Mouse (Mus musculus): ENCODE data around the gene Mfap3. TPM values are rescaled to one million over a fixed set of nuclear protein-coding genes. Genes with fewer than 3 reads are reported as not detected.

Gene Mfap3
- polyA plus RNA-seq, 1 experiment, result 0.05 TPM

DNA sequence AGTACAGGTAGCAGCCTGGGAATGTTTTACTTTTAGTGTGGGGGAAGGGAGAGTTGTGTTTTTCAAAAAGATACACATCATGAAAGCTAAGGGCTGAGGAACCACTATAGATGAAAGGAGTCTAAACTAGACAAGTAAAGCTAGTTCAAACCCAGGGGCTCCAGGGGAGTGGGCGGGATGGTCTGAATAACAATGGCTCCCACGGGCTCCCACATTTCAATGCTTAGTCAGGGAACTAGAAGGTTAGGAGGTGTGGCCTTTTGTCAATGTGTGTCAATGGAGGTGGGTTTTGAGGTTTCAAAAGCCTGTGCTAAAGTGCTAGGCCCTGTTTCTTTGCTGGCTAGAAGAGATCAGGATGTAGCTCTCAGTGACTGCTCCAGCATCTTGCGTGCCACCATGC lies 20.8 kb upstream of the Mfap3 start:
- TF ChIP-seq GATA1 (IDR thresholded peaks at IDR 0.05; ENCODE audit: low read length) (no peak), TAL1 (IDR thresholded peaks at IDR 0.05; ENCODE audit: low read length) (no peak)
- Histone ChIP-seq H3K4me1 (ENCODE audit: control insufficient read depth) (peaks cover 19% of the 10 kb centered on the region), H3K9me3 (ENCODE audit: control insufficient read depth, low read length) (no peaks in the 10 kb centered on the region), H3K27me3 (ENCODE audit: control insufficient read depth) (no peaks in the 10 kb centered on the region), H3K4me3 (replicated peaks) (no peak overlapping the region), H3K36me3 (ENCODE audit: control insufficient read depth) (peaks cover 75% of the 10 kb centered on the region)

DNA sequence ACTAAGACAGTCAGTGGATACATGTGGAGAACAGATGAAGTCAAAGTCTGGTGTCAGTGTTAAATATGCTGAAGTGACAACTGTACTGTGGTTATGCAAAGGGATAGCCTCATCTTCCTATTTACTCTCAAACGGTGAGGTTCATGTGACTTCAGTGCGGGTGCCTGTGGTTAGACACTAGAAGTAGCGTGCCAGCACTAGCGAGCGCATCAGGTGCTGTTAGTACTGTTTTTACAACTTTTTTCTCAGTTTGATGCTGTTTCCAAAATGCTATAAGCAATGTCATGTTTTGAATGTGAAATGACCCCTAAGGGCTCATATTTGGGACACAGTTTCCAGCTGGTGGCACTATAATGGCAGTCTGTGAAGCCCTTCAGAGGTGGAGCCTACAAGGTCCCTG lies 20.2 kb upstream of the Mfap3 start:
- no peaks in the 10 kb centered on the region for H3K27me3 ChIP-seq (ENCODE audit: control insufficient read depth)
- H3K4me1 ChIP-seq (ENCODE audit: control insufficient read depth), result peaks cover 17% of the 10 kb centered on the region
- H3K4me3 ChIP-seq (replicated peaks), result no peak overlapping the region
- no peaks in the 10 kb centered on the region for H3K9me3 ChIP-seq (ENCODE audit: control insufficient read depth, low read length)
- peaks cover 75% of the 10 kb centered on the region for H3K36me3 ChIP-seq (ENCODE audit: control insufficient read depth)
- no peak for TF ChIP-seq TAL1 (IDR thresholded peaks at IDR 0.05; ENCODE audit: low read length)
- no peak for TF ChIP-seq GATA1 (IDR thresholded peaks at IDR 0.05; ENCODE audit: low read length)

DNA sequence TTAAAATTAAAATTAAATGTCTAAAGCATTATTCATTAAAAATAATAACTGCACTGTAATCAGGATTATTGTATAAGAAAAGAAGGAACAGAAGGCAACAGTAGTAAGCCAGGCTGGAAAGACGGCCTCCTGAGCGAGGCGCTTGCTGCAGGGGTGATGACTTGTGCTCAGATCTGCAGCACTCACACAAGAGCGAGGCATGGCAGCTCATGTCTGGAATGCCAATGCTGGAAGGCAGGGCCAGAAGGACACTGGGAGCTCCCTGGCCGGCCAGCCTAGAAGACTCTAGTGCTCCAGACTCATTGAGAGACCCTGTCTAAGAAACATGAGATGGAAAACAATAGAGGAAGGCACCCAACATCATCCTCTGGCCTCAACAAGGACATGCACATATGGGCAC lies 15.3 kb upstream of the Mfap3 start:
- Histone ChIP-seq H3K36me3 (ENCODE audit: control insufficient read depth) (peaks cover 84% of the 10 kb centered on the region), H3K9me3 (ENCODE audit: control insufficient read depth, low read length) (no peaks in the 10 kb centered on the region), H3K4me3 (replicated peaks) (no peak overlapping the region), H3K27me3 (ENCODE audit: control insufficient read depth) (no peaks in the 10 kb centered on the region), H3K4me1 (ENCODE audit: control insufficient read depth) (peaks cover 16% of the 10 kb centered on the region)
- no peak for TF ChIP-seq GATA1 (IDR thresholded peaks at IDR 0.05; ENCODE audit: low read length)
- no peak for TF ChIP-seq TAL1 (IDR thresholded peaks at IDR 0.05; ENCODE audit: low read length)

DNA sequence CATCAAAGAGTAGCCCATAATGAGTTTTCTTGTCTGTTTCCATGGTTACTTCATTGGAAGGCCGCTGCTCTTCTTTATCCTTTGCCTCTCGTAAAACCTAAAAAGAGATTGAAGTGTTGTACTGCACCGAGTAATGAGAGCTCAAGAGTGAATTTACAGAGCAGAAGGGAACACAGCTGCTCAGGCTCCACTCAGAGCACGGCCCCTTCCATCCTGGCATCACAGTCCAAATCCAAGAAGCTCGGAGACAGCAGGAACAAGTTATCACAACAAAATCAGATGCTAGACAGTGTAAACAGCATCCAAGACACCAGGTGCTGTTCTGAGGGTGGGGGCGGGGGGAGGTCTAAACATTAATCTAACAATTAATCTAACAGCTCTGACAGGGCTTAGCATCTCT lies 11.6 kb upstream of the Mfap3 start:
- Histone ChIP-seq H3K4me1 (ENCODE audit: control insufficient read depth) (peaks cover 12% of the 10 kb centered on the region), H3K36me3 (ENCODE audit: control insufficient read depth) (peaks cover 91% of the 10 kb centered on the region), H3K4me3 (replicated peaks) (no peak overlapping the region), H3K9me3 (ENCODE audit: control insufficient read depth, low read length) (no peaks in the 10 kb centered on the region), H3K27me3 (ENCODE audit: control insufficient read depth) (no peaks in the 10 kb centered on the region)
- TF ChIP-seq GATA1 (IDR thresholded peaks at IDR 0.05; ENCODE audit: low read length), result no peak
- TF ChIP-seq TAL1 (IDR thresholded peaks at IDR 0.05; ENCODE audit: low read length), result no peak

DNA sequence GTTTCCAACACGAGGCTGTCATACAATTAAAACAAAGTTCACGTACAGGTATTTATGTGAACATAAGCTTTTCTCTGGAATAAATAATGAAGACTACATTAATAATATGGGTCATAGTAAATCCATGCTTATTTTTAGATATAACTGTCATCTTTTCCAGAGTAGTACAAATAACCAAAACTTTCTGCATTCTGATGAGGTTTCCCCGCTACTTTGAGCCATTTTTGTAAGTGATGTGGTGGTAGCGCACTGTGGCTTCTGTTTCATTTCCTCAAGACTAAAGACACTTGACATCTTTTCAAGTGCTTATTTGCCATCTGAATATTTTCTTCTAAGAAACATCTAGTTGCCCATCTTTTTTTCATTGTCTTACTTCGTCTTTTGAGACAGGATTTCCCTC lies 3.2 kb upstream of the Mfap3 start:
- H3K36me3 ChIP-seq (ENCODE audit: control insufficient read depth), result peaks cover 40% of the 10 kb centered on the region
- no peaks in the 10 kb centered on the region for H3K9me3 ChIP-seq (ENCODE audit: control insufficient read depth, low read length)
- TF ChIP-seq GATA1 (IDR thresholded peaks at IDR 0.05; ENCODE audit: low read length) (no peak), TAL1 (IDR thresholded peaks at IDR 0.05; ENCODE audit: low read length) (no peak)
- no peak overlapping the region for H3K4me3 ChIP-seq (replicated peaks)
- H3K27me3 ChIP-seq (ENCODE audit: control insufficient read depth), result no peaks in the 10 kb centered on the region
- peaks cover 28% of the 10 kb centered on the region for H3K4me1 ChIP-seq (ENCODE audit: control insufficient read depth)

DNA sequence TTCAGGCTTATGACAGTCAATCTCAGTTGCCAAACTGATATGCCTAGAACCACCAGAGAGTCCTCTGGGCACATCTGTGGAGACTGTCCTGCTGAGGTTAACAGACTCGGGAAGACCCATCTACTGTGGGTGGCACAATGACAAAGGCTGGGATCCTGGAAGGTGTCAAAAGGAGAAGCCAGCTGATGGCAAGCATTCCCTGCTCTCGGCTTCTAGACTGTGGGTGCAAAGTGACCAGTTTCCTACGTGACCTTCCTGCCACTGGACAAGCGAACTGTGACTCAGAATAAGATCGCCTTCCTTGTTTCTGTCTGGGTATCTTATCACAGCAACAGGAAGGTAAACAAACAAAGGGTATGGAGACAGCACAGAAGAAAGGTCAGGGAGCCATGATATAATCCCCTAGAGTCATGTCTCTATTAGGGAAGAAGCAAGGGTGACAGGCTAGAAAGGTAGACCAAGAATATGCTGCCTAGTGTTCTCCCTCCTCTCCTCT lies 1.5 kb upstream of the Mfap3 start:
- Histone ChIP-seq H3K27me3 (ENCODE audit: control insufficient read depth) (no peaks in the 10 kb centered on the region), H3K4me1 (ENCODE audit: control insufficient read depth) (peaks cover 28% of the 10 kb centered on the region), H3K36me3 (ENCODE audit: control insufficient read depth) (peaks cover 30% of the 10 kb centered on the region), H3K4me3 (replicated peaks) (peak overlapping the region; percentile 88), H3K9me3 (ENCODE audit: control insufficient read depth, low read length) (no peaks in the 10 kb centered on the region)
- TF ChIP-seq GATA1 (IDR thresholded peaks at IDR 0.05; ENCODE audit: low read length) (no peak), TAL1 (IDR thresholded peaks at IDR 0.05; ENCODE audit: low read length) (no peak)

DNA sequence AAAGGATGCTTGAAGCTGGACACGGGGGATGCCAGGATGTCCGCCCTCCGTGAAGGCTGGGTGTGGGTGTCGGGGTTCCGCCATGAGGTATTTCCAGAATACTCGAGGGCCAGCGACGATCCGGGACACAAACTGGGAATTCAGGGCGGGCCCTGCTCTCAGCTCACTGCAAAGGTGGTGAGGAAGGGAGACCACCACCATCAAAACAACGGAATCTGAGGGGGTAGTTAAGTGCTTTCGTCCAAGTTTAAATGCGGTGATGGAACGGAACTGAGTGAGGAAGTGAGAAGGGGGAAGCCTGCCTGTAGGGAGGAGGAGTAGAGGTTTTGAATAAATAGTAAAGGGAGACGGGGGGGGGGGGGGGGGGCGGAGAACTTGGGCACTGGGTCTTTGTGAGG lies 286 bp downstream of the Mfap3 start:
- H3K4me1 ChIP-seq (ENCODE audit: control insufficient read depth), result peaks cover 28% of the 10 kb centered on the region

DNA sequence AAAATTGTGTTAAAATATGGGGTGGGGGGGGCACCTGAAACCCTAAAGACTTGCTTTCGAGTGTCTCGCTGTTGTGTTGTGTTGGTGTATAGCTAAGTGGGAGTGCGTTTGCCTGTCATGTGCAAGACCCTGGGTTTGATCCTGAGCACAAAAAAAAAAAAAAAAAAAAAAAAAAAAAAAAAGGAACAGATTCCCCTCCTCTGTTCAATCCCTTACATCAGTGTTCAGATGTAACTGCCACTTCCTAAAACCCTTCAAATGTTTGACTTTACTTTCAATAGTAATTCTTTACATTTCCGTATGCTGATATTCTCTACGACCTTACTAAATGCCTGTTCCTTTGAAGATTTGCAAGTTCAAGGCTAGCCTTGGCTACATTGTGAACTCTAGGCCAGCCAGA lies 840 bp downstream of the Mfap3 start:
- Histone ChIP-seq H3K9me3 (ENCODE audit: control insufficient read depth, low read length) (no peaks in the 10 kb centered on the region), H3K4me1 (ENCODE audit: control insufficient read depth) (peaks cover 28% of the 10 kb centered on the region), H3K4me3 (replicated peaks) (peak overlapping the region; percentile 88), H3K36me3 (ENCODE audit: control insufficient read depth) (peaks cover 22% of the 10 kb centered on the region), H3K27me3 (ENCODE audit: control insufficient read depth) (no peaks in the 10 kb centered on the region)
- no peak for TF ChIP-seq TAL1 (IDR thresholded peaks at IDR 0.05; ENCODE audit: low read length)
- no peak for TF ChIP-seq GATA1 (IDR thresholded peaks at IDR 0.05; ENCODE audit: low read length)

More for the DNA sequence above, 286 bp downstream of the Mfap3 start:
- H3K9me3 ChIP-seq (ENCODE audit: control insufficient read depth, low read length), result no peaks in the 10 kb centered on the region
- H3K4me3 ChIP-seq (replicated peaks), result peak overlapping the region; percentile 88
- no peaks in the 10 kb centered on the region for H3K27me3 ChIP-seq (ENCODE audit: control insufficient read depth)
- H3K36me3 ChIP-seq (ENCODE audit: control insufficient read depth), result peaks cover 25% of the 10 kb centered on the region
- TF ChIP-seq GATA1 (IDR thresholded peaks at IDR 0.05; ENCODE audit: low read length), result no peak

DNA sequence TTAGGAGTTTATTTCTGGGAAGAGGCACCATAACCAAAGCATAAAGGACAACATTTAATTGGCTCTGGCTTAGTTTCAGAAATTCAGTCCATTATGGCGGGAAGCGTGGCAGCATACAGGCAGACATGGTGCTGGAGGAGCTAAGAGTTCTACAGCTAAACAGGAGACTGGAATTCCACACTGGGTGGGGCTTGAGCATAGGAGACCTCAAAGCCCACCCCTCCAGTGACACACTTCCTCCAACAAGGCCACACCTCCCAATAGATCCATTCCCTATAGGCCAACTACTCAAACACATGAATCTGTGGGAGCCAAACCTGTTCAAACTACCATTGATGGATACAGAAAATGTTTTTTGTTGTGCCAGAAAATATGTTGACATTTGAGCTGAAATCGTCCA lies 2.7 kb downstream of the Mfap3 start:
- peaks cover 22% of the 10 kb centered on the region for H3K36me3 ChIP-seq (ENCODE audit: control insufficient read depth)
- H3K4me1 ChIP-seq (ENCODE audit: control insufficient read depth), result peaks cover 32% of the 10 kb centered on the region
- H3K4me3 ChIP-seq (replicated peaks), result no peak overlapping the region
- no peaks in the 10 kb centered on the region for H3K9me3 ChIP-seq (ENCODE audit: control insufficient read depth, low read length)
- TF ChIP-seq TAL1 (IDR thresholded peaks at IDR 0.05; ENCODE audit: low read length) (no peak), GATA1 (IDR thresholded peaks at IDR 0.05; ENCODE audit: low read length) (no peak)
- H3K27me3 ChIP-seq (ENCODE audit: control insufficient read depth), result no peaks in the 10 kb centered on the region

DNA sequence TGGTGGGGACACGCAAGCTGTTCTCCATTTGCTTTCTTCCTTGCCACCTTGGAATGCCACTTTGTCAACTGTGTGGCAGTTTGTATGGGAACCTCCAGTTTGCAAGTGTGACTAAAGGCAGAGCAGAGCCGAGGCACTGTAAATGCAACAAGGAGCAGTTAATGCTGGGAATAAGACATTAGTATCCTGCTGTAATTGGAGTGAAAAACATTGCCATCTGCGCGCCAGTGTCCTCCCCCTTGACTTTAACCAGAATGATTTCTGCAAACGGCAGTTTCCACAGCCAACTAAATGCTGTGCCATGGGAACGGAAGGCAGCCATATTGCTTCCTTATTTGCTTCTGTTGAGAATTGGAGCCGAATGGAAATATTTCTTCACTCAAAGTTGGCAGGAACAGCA lies 3.6 kb downstream of the Mfap3 start:
- Histone ChIP-seq H3K36me3 (ENCODE audit: control insufficient read depth) (peaks cover 22% of the 10 kb centered on the region), H3K4me1 (ENCODE audit: control insufficient read depth) (peaks cover 29% of the 10 kb centered on the region), H3K9me3 (ENCODE audit: control insufficient read depth, low read length) (no peaks in the 10 kb centered on the region), H3K4me3 (replicated peaks) (no peak overlapping the region), H3K27me3 (ENCODE audit: control insufficient read depth) (no peaks in the 10 kb centered on the region)
- TF ChIP-seq TAL1 (IDR thresholded peaks at IDR 0.05; ENCODE audit: low read length) (no peak), GATA1 (IDR thresholded peaks at IDR 0.05; ENCODE audit: low read length) (no peak)
